Mouse (Mus musculus) thymus, postnatal 4 days (tissue): ENCODE measurements around the gene Ms4a4b.
"Not testable (repeated sequence)": the region's sequence is repeated elsewhere in the genome, so short reads cannot be mapped to it uniquely, and the experiment has no call there.

Experiments used
- DNase-seq: peaks from one replicate; pipeline ENCODE4 v3.0.0; 2021

Ms4a4b gene

GRCm38 (mm10) chr19:11491406-11492189 lies 48.2 kb downstream of the Ms4a4b start:
- no peak for DNase-seq

GRCm38 (mm10) chr19:11492671-11493070 lies 49.3 kb downstream of the Ms4a4b start:
- DNase-seq = no peak

- DNase-seq = no peak
Observed at GRCm38 (mm10) chr19:11494519-11494918, 51.2 kb downstream of the Ms4a4b start.

- no peak for DNase-seq
Observed at GRCm38 (mm10) chr19:11496361-11496760, 53.0 kb downstream of the Ms4a4b start.

GRCm38 (mm10) chr19:11497300-11497699 lies 53.9 kb downstream of the Ms4a4b start:
- DNase-seq = not testable (repeated sequence)

GRCm38 (mm10) chr19:11500796-11501195 lies 57.4 kb downstream of the Ms4a4b start:
- no peak for DNase-seq

- no peak for DNase-seq
Observed at GRCm38 (mm10) chr19:11501326-11501725, 58.0 kb downstream of the Ms4a4b start.

GRCm38 (mm10) chr19:11504857-11505256 lies 61.5 kb downstream of the Ms4a4b start:
- DNase-seq = no peak

GRCm38 (mm10) chr19:11513458-11513857 lies 70.1 kb downstream of the Ms4a4b start:
- DNase-seq = no peak

- DNase-seq = no peak
Observed at GRCm38 (mm10) chr19:11516246-11516645, 72.9 kb downstream of the Ms4a4b start, which contains the start of gene Ms4a6b. Gene Ms4a6b, plus strand, starts transcription at chr19:11516512.
